Mouse (Mus musculus) liver, postnatal 0 days (tissue): ENCODE measurements around the gene Olfr520.

Experiments used
- CTCF ChIP-seq: sonication (generic); IDR thresholded peaks from 2 replicates; pipeline ENCODE4 v1.5.1; 2016; ENCODE audit warnings: antibody characterized with exemption, low read depth
- EP300 ChIP-seq: IDR thresholded peaks from 2 replicates; pipeline ENCODE4 v1.6.1; 2016; ENCODE audit warnings: antibody characterized with exemption, low read depth, mild to moderate bottlenecking

DNA sequence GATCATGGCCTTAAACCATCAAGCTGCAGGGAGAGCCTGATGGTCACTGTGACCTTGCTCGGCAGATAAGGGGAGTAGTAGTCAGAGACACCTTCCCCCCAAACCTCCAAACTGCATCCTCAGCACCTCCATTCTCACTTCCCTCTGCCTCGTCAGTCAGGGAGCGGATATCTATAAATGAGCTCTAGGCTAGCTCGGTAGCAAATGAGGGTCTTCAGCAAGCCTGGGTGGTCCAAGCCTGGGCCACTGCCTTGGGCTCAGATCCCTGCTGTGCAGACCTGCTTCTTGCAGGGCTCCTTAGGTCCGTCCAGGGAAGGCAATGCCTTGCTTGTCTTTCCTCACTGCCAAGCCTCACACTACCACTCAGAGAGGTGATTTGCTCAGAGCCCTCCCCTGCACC, 21.3 kb upstream of the Olfr520 start:
- TF ChIP-seq EP300, result no peak
- TF ChIP-seq CTCF, result no peak
